Mouse (Mus musculus) CH12.LX (cell line): ENCODE results near the gene 4933402D24Rik. TPM values are rescaled to one million over a fixed set of nuclear protein-coding genes. Genes with fewer than 3 reads are reported as not detected.

Experiments
- DNase-seq: peaks from one replicate; pipeline ENCODE4 v3.0.0-alpha.2; 2013; ENCODE audit errors: extremely low read depth
- H3K27ac ChIP-seq: 2 replicates; pipeline ENCODE4 v1.5.1; 2012; ENCODE audit warnings: low read depth, mild to moderate bottlenecking, control low read depth, moderate library complexity; ENCODE audit not compliant: insufficient read depth
- H3K27me3 ChIP-seq: replicated peaks from 2 replicates; pipeline ENCODE3; 2012; ENCODE audit warnings: inconsistent platforms
- H3K36me3 ChIP-seq, 2 experiments: replicated peaks in 1 of 2; 2 replicates each; pipeline versions ENCODE3 to v1.6.1; 2012; ENCODE audit warnings: inconsistent platforms in 1 of 2, low read length in 1 of 2, mild to moderate bottlenecking in 1 of 2, mixed read lengths in 1 of 2, moderate library complexity in 1 of 2; ENCODE audit not compliant: control insufficient read depth in 1 of 2, insufficient read depth in 1 of 2
- H3K4me1 ChIP-seq, 2 experiments: 2 replicates each; pipeline ENCODE4 v1.6.1; 2012; ENCODE audit warnings: inconsistent platforms in 1 of 2, moderate library complexity in 1 of 2; ENCODE audit not compliant: insufficient read depth in 2 of 2, control insufficient read depth in 1 of 2
- H3K4me2 ChIP-seq: 2 replicates; pipeline ENCODE4 v1.6.1; 2012; ENCODE audit warnings: low read depth, mild to moderate bottlenecking, control low read depth; ENCODE audit not compliant: poor library complexity, insufficient read depth, severe bottlenecking
- H3K4me3 ChIP-seq, 3 experiments: fragments of 150-350 bp in 1 of 3; sonication (generic) in 1 of 3; replicated peaks in 1 of 3; 2 replicates each; pipeline versions ENCODE3 to v1.5.1; 2011 to 2012; ENCODE audit warnings: low read depth in 2 of 3, low read length in 2 of 3, mild to moderate bottlenecking in 2 of 3, moderate library complexity in 2 of 3, control low read depth in 1 of 3, improper control_type of control experiment in 1 of 3, inconsistent platforms in 1 of 3, mixed read lengths in 1 of 3; ENCODE audit not compliant: poor library complexity in 1 of 3
- H3K79me2 ChIP-seq: replicated peaks from 2 replicates; pipeline ENCODE4 v1.6.1; 2012; ENCODE audit warnings: mild to moderate bottlenecking, moderate library complexity; ENCODE audit not compliant: control insufficient read depth, poor library complexity, insufficient read depth, severe bottlenecking; ENCODE audit errors: extremely low read depth
- H3K9ac ChIP-seq: 2 replicates; pipeline ENCODE4 v1.6.1; 2012; ENCODE audit warnings: low read depth, mild to moderate bottlenecking, control low read depth, moderate library complexity; ENCODE audit not compliant: insufficient read depth
- H3K9me3 ChIP-seq: replicated peaks from 2 replicates; pipeline ENCODE3; 2012; ENCODE audit warnings: low read length, inconsistent platforms, mixed read lengths
- E2F4 ChIP-seq: IDR thresholded peaks from 2 replicates; pipeline ENCODE4 v1.6.1; 2011; ENCODE audit warnings: low read depth, low read length, improper control_type of control experiment; ENCODE audit not compliant: insufficient replicate concordance
- ELF1 ChIP-seq: IDR thresholded peaks from 2 replicates; pipeline ENCODE4 v1.6.1; 2014; ENCODE audit warnings: low read depth, mild to moderate bottlenecking, inconsistent platforms, low read length, improper control_type of control experiment
- GABPA ChIP-seq: IDR thresholded peaks from 2 replicates; pipeline ENCODE4 v1.6.1; 2012; ENCODE audit warnings: low read depth, low read length, improper control_type of control experiment, inconsistent platforms; ENCODE audit not compliant: insufficient replicate concordance
- HCFC1 ChIP-seq: IDR thresholded peaks from 2 replicates; pipeline ENCODE4 v1.6.1; 2012; ENCODE audit warnings: low read depth, mild to moderate bottlenecking, inconsistent platforms, low read length, improper control_type of control experiment
- JUND ChIP-seq: conservative IDR thresholded peaks from 2 replicates; pipeline ENCODE4 v1.6.1; 2011; ENCODE audit warnings: low read depth, low read length, improper control_type of control experiment
- MAFK ChIP-seq: IDR thresholded peaks from 2 replicates; pipeline ENCODE4 v1.6.1; 2011; ENCODE audit warnings: low read length, improper control_type of control experiment; ENCODE audit not compliant: insufficient replicate concordance
- MAX ChIP-seq: IDR thresholded peaks from 2 replicates; pipeline ENCODE4 v1.6.1; 2011; ENCODE audit warnings: low read length, improper control_type of control experiment
- MEF2A ChIP-seq: IDR thresholded peaks from 2 replicates; pipeline ENCODE4 v1.6.1; 2014; ENCODE audit warnings: low read depth, mild to moderate bottlenecking, inconsistent platforms, low read length, improper control_type of control experiment, borderline replicate concordance
- MXI1 ChIP-seq: IDR thresholded peaks from 2 replicates; pipeline ENCODE4 v1.6.1; 2011; ENCODE audit warnings: mild to moderate bottlenecking, low read depth, low read length, improper control_type of control experiment
- NELFE ChIP-seq: IDR thresholded peaks from 2 replicates; pipeline ENCODE4 v1.6.1; 2011; ENCODE audit warnings: low read depth, low read length, improper control_type of control experiment
- POLR2AphosphoS2 ChIP-seq: IDR thresholded peaks from 2 replicates; pipeline ENCODE4 v1.6.1; 2011; ENCODE audit warnings: low read depth, low read length, improper control_type of control experiment
- RAD21 ChIP-seq: IDR thresholded peaks from 2 replicates; pipeline ENCODE4 v1.6.1; 2011; ENCODE audit warnings: low read depth, mild to moderate bottlenecking, low read length, improper control_type of control experiment, moderate library complexity
- SIN3A ChIP-seq: IDR thresholded peaks from 2 replicates; pipeline ENCODE4 v1.6.1; 2012; ENCODE audit warnings: low read length, improper control_type of control experiment, inconsistent platforms
- SMC3 ChIP-seq: IDR thresholded peaks from 2 replicates; pipeline ENCODE4 v1.6.1; 2011; ENCODE audit warnings: low read depth, low read length, improper control_type of control experiment
- TBP ChIP-seq: conservative IDR thresholded peaks from 2 replicates; pipeline ENCODE4 v1.6.1; 2011; ENCODE audit warnings: low read depth, low read length, improper control_type of control experiment
- TCF12 ChIP-seq: IDR thresholded peaks from 2 replicates; pipeline ENCODE4 v1.6.1; 2014; ENCODE audit warnings: low read depth, mild to moderate bottlenecking, inconsistent platforms, low read length, improper control_type of control experiment
- ZNF384 ChIP-seq: IDR thresholded peaks from 2 replicates; pipeline ENCODE4 v1.6.1; 2012; ENCODE audit warnings: low read depth, low read length, improper control_type of control experiment, inconsistent platforms
- dilution Hi-C: fragments of 300-500 bp; cut with MboI; formaldehyde crosslinking; loops from 2 replicates; pipeline ENCODE4 v1.14.3; 2020; ENCODE audit warnings: low sequenced_read_pairs; ENCODE audit not compliant: extremely low pct_unique_long_range_greater_than_20kb, extremely low pct_ligation_motif_present
- in situ Hi-C: fragments of 300-500 bp; cut with MboI; formaldehyde crosslinking; loops from 3 replicates; pipeline ENCODE4 v1.14.3; 2019; ENCODE audit warnings: low sequenced_read_pairs, low pct_ligation_motif_present, low pct_unique_long_range_greater_than_20kb, mixed read lengths
- polyA plus RNA-seq: library from polyadenylated mRNA; unstranded; fragments of >175 nt; gene quantifications from 2 replicates; pipeline ENCODE4 v1.2.1, GENCODE M21; 2012; ENCODE audit warnings: low read depth; ENCODE audit not compliant: insufficient read length
- total RNA-seq, 2 experiments: library from RNA; depleted of rRNA; stranded (reverse); fragments of 300-350 nt in 1 of 2; fragments of >200 nt in 1 of 2; gene quantifications; 2 replicates each; pipeline ENCODE4 v1.2.3; 2012 to 2014

4933402D24Rik gene
- total and polyA plus RNA-seq, 3 experiments: not detected

DNA sequence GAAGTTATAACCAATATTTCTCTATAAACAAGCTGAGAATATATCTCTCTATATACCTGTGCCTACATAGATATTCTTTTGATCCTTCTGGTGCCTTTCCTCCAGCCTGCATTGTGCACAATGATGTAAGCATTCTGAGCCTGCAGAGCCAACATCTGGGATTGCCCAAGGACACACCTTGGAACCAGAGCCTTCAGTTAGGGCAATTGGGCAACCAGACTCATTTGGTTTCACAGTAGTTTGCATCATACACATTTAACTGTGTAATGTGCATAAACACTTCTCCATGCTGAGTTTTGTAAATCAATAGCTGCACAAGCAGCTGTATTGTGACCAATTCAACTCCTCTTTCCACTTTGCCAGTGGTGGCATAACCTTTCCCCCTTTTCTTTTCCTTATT lies 25.3 kb upstream of the 4933402D24Rik start:
- H3K27ac ChIP-seq: no peak overlapping the region
- no peak for TF ChIP-seq HCFC1
- no peak for TF ChIP-seq GABPA
- no peak for TF ChIP-seq MAFK
- in situ Hi-C loops: no loop called here
- no peaks in the 10 kb centered on the region for H3K9me3 ChIP-seq
- DNase-seq: no peak
- no peaks in the 10 kb centered on the region for H3K4me1 ChIP-seq
- no peaks in the 10 kb centered on the region for H3K36me3 ChIP-seq
- no peak overlapping the region for H3K4me3 ChIP-seq
- H3K79me2 ChIP-seq: no peaks in the 10 kb centered on the region
- H3K27me3 ChIP-seq: no peaks in the 10 kb centered on the region
- H3K9ac ChIP-seq: no peak overlapping the region
- H3K4me2 ChIP-seq: no peak overlapping the region
- dilution Hi-C loops: no loop called here

DNA sequence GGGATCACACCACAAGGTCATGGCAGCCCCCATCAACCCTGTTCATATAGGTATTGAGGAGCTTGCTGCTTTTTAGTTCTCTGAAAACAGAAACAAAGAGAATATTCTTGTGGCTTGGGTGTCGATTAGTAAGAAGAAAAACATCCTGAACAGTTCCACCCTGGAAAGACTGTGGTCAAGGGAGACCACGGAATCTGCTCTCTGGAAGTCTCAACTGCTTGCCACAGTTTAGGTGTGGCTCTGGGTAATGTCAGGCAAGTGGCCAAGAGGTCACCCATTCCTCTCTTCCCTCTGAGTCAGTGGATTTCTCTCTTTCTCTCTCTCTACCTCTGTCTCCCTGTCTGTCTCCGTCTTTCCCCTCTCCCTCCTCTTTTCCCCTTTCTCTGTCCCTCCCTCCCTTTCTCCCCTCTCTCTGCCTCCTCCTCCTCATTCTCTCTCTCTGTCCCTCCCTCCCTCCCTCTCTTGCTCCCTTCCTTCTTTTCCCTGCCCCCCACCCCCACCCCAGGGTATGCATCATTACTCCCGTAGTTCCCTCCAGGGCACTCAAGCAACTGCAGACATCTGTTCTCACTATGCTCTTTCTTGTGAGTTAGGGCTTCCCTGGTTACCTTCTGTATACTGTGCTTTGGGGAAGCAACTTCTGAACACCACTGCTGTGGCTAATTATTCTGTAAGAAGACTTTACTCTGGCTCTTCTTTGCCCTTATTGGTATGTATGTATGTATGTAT lies 8.0 kb upstream of the 4933402D24Rik start:
- TF ChIP-seq POLR2AphosphoS2 (no peak), JUND (no peak), SMC3 (no peak), MAFK (no peak), ZNF384 (no peak), NELFE (no peak), E2F4 (no peak), MEF2A (no peak), RAD21 (no peak), GABPA (no peak), SIN3A (no peak), MAX (no peak), MXI1 (no peak), TBP (no peak), ELF1 (no peak), TCF12 (no peak)
- Histone ChIP-seq H3K79me2 (no peaks in the 10 kb centered on the region), H3K27me3 (no peaks in the 10 kb centered on the region), H3K4me3 (no peak overlapping the region), H3K27ac (no peak overlapping the region), H3K9me3 (no peaks in the 10 kb centered on the region), H3K36me3 (no peaks in the 10 kb centered on the region), H3K9ac (no peak overlapping the region), H3K4me2 (no peak overlapping the region), H3K4me1 (peaks cover 0 to 3% of the 10 kb centered on the region in 2 experiments; a peak in 1 of 4 replicates)
- dilution Hi-C loops: no loop called here
- no peak for DNase-seq
- in situ Hi-C loops: no loop called here
